Mouse (Mus musculus): ENCODE results near the gene Tmem132a.

DNA sequence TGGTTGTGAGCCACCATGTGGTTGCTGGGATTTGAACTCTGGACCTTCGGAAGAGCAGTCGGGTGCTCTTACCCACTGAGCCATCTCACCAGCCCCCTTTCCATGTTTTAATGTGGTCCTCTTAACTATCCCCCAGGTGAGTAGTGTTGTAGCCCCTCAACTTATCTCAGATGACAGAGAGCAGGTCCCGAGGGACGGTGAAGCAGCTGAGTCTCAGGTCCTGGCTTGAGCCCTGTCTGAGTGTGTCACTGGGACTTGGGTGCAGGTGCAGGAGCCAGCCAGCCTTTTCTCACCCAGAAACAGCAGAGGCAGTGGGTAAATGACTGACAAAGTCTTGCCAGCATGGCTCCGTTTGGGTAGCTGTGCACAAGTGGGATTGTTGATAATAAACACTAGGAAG lies 25.5 kb downstream of the Tmem132a start:
- TF ChIP-seq POLR2A (IDR thresholded peaks at IDR 0.05; ENCODE audit: borderline replicate concordance, extremely low read depth, low read depth, low read length) (no peak), CTCF (IDR thresholded peaks at IDR 0.05; ENCODE audit: insufficient read depth, low read length) (no peak)
